Mouse (Mus musculus) ES-E14 (cell line): ENCODE data around the gene Plxnb1.

Source experiments
- CHD2 ChIP-seq: IDR thresholded peaks from 2 replicates; pipeline ENCODE4 v1.6.1; 2014; ENCODE audit warnings: mild to moderate bottlenecking, low read depth, low read length, inconsistent platforms
- ZC3H11A ChIP-seq: IDR thresholded peaks from 2 replicates; pipeline ENCODE4 v1.6.1; 2012; ENCODE audit warnings: low read depth, mild to moderate bottlenecking, inconsistent platforms, low read length, borderline replicate concordance

DNA sequence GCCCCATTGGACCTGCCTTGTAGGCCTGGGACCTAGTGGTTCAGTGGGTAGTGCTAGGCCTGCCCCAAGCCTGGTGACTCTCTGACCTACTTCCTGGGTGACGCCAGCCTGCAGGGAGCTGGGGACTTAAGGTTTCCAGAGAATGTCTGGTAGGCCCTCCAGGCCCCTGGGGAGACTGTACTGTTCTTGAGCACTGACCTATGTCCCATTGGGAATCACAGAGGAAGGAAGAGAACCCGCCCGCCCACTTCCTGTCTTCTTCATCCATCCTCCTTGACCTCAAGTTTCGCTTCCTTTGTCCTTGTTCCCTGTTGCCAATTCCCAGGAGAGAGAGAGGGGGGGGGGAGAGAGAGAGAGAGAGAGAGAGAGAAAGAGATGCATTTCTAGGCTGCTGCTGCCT, 22.9 kb downstream of the Plxnb1 start:
- TF ChIP-seq ZC3H11A (no peak), CHD2 (no peak)
